Mouse (Mus musculus): ENCODE data around the gene Srsf6.
"Not testable (repeated sequence)": the region's sequence is repeated elsewhere in the genome, so short reads cannot be mapped to it uniquely, and the experiment has no call there.

Srsf6 gene

DNA sequence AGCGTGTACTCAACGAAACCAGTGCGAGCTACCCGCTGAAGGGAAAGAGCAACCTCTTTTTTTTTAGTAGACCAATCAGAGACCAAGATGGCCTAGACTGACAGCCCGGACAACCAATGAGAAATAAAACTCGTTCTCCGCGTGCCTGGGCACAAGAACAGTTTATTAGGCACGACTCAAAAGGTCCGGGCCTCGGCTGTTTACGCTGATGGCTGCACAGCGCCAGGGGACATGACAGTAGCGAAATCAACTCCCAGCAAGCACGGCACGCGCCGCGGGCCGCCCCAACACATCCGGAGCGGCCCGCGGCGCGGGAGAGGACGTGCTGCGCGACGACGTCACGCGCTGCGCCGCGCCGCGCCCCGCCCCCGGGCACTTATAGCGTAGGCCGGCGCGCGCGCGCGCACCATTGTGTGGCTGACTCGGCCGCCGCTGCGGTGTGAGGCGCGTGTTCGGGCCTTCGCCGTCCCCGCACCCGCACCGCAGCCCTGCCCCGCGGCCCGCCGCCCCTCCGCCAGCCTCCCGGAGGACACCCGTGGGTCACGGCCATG is at the start of gene Srsf6:
Gene Srsf6 (plus strand): TSS at position 406 of the 551 bp plus-strand sequence.
- peak; percentile 89 for DNase-seq (ENCODE audit: low read depth, low spot score)

DNA sequence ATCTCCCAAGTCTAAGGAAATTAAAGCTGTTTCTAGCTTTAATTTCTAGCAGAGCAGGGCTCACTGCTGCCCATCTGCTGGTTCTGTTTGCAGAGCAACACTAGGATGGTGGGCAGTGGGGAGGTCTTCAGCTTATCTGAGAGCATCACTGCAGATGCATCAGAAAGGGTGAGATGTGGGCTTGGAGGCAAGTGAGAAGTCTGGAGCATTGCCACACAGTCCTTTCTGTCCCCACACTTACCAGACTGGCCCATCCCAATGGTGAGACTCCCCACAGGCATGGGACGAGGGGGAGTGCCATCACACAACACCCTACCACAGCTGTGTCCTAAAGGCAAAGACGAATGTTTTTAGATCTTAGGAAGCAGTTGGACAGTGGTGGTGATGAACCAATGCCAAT is 47.2 kb upstream of the Srsf6 start:
- no peak for DNase-seq (ENCODE audit: low read depth, low spot score)

DNA sequence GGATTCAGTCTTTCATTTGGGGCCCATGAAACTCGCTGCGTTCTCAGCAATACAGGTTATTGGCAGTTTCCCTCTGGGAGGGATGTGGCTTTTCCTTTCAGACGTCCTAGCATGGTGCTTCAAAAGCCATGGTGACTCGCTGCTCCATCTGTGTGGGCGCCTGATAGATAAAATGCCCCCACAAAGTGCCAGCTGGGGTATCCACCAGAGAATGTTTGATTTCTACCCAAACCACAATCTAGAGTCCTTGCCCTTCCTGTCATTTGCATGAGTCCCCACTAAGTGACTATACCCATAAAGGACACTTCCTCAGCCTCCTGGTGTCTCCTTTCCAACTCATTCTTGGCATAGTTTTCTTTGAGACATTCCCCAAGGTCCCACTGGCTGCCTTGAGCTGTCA is 44.2 kb upstream of the Srsf6 start:
- DNase-seq (ENCODE audit: low read depth, low spot score) = no peak

DNA sequence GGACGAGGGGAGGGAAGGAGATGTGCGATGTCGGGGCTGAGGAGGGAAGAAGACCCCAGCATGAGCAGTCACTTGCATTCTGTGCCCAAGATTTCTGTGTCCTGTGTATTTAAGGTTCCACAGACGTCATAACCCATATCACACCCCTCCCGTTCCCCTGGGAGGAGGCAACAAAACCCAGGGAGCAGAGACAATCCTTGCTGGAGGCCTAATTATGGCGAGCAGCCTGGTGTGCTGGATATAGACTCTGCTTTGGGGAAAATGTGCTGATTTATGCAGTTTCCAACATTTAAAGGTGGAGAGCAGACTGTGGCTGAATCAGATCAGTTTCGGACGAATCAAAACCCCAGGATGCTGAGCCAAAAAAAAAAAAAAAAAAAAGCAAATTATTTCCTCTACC is 42.7 kb upstream of the Srsf6 start:
- no peak for DNase-seq (ENCODE audit: low read depth, low spot score)

DNA sequence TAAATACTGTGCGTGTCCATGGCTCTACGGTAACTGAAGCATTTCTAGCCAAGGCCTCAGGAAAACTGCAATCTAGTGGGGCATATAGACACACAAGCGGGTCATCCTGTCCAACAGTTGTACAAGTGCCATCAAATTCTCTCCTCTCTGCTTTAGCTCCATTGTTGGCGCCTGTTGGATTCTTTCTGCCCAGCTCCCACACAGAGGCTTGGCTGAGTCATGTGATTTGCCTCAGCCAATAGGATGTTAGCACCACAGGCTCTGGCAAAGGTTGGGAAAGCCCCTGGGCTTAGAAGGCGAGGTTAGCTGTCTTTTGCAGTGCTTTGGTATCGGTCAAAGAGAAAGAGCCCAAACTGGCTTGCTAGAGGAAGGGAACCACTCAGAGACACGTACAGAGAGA is 42.1 kb upstream of the Srsf6 start:
- DNase-seq (ENCODE audit: low read depth, low spot score) = no peak

DNA sequence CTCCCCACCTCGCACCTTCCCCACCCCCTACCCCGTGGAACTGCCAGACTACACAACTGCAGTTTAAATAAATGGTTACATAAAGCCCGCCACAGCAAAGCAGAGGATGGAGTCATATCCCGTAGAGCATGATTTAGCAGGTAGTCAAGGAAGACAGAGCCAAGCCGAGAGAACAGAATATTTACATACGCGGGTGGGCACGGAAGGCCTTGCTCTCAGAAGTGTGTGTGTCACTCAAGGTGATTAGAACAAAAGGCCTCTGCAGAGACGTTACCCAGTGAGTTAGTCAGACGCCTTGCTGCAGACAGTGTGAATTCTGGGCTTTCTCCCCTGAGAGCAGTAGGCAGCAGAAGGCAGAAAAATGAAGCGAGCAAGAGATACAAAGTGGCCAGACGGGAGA is 41.6 kb upstream of the Srsf6 start:
- no peak for DNase-seq (ENCODE audit: low read depth, low spot score)

- DNase-seq (ENCODE audit: low read depth, low spot score) = not testable (repeated sequence)
Measured at GRCm38 (mm10) chr2:162892979-162893378, 38.3 kb upstream of the Srsf6 start.

DNA sequence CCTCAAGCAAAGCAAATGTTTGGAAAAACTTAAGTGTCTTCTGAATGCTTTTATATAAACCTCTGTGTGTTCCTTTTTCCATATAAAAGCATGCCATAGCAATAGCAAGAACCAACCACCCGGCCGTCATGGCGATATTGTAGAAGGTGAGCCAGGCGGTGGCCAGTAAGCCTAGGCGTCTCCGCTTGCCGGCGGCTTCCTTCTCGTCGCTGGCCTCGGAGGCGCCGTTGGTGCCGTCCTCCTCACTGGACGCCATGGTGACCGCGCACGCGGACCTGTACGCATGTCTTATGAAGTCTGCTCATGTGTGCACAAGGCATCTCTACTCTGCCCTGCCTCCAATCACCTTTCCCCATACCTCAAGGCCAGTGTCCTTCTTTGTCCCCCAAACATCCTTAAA is 32.1 kb upstream of the Srsf6 start:
- DNase-seq (ENCODE audit: low read depth, low spot score) = not testable (repeated sequence)

- no peak for DNase-seq (ENCODE audit: low read depth, low spot score)
Measured at GRCm38 (mm10) chr2:162899880-162900589, 31.3 kb upstream of the Srsf6 start.

DNA sequence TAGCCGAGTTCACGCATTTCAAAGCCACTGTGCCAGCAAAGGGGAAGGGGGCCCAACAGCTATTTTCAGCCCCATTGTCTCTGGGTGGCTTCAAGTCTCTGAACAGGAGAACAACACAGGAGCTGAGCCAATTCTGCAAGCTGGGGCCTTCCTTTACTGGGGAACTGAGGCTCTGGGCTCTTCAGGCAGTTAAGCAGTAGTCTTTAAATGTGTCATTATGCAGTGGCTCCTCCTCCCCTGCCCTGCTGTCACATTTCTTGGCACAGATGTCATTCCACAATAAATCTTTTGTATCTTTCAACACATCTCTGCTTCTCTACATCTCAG is 30.8 kb upstream of the Srsf6 start:
- no peak for DNase-seq (ENCODE audit: low read depth, low spot score)

- no peak for DNase-seq (ENCODE audit: low read depth, low spot score)
Measured at GRCm38 (mm10) chr2:162905902-162906301, 25.4 kb upstream of the Srsf6 start.

DNA sequence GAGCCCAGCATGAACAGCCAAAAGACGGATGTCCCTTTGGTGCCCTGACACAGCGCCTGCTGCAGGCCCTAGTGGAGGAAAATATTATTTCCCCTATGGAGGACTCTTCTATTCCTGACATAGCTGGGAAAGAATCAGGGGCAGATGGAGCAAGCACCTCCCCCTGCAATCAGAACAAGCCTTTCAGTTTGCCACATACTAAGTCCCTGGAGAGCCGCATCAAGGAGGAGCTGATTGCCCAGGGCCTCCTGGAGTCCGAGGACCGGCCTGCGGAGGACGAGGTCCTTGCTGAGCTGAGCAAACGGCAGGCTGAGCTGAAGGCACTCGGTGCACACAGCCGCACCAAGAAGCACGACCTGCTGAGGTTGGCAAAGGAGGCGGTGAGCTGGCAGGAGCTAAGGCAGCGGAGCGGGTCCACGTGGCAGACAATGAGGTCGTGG is 23.3 kb upstream of the Srsf6 start:
- no peak for DNase-seq (ENCODE audit: low read depth, low spot score)

GRCm38 (mm10) chr2:162914040-162914439 is 17.3 kb upstream of the Srsf6 start:
- DNase-seq (ENCODE audit: low read depth, low spot score) = no peak

GRCm38 (mm10) chr2:162914519-162914918 is 16.8 kb upstream of the Srsf6 start:
- no peak for DNase-seq (ENCODE audit: low read depth, low spot score)

DNA sequence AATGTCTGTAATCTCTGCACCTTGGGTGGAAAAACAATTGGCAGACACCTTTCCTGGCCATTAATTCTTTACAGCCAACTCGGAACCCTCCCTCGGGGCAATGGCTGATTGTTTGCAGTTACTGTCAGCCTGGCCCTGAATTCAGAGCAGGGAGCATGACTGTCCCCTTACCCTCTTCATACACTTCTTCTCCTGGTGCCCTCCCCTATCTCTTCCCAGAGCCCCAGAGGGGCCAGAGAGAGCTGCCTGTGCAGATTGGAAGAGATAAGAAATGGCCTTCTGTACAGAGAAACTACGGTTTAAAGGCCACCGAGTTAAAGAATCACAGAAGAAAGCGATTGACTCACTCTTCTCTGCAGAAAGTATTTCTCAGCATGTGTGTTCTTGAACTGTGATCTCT is 11.4 kb upstream of the Srsf6 start:
- no peak for DNase-seq (ENCODE audit: low read depth, low spot score)

- DNase-seq (ENCODE audit: low read depth, low spot score) = no peak
Measured at GRCm38 (mm10) chr2:162922183-162922582, 9.1 kb upstream of the Srsf6 start.

DNA sequence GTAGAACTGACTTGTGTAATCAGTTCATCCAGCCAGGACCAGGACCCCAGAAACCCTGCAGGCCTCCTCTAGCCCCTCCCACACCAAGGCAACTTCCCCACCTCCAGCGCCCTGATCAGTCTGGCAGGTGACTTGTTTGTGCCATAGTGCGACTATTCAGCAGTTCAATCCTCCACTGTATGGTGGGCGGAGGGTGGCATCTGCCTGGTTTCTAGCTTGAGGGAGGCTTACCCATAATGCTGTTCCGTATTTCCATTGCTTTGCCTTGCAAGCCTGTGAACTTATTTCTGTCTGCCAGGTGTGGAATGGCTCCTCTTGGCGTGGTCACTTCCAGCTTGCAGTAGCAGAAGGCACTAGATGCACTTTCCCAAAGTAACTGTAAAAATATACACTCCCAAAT is 8.5 kb upstream of the Srsf6 start:
- DNase-seq (ENCODE audit: low read depth, low spot score) = no peak

GRCm38 (mm10) chr2:162924126-162924525 is 7.2 kb upstream of the Srsf6 start:
- no peak for DNase-seq (ENCODE audit: low read depth, low spot score)

GRCm38 (mm10) chr2:162927918-162928585 is 3.3 kb upstream of the Srsf6 start:
- no peak for DNase-seq (ENCODE audit: low read depth, low spot score)

- DNase-seq (ENCODE audit: low read depth, low spot score) = no peak
Measured at GRCm38 (mm10) chr2:162929704-162930103, 1.6 kb upstream of the Srsf6 start.

- DNase-seq (ENCODE audit: low read depth, low spot score) = no peak
Measured at GRCm38 (mm10) chr2:162930516-162931122, 709 bp upstream of the Srsf6 start.

All from brain, embryonic 18.5 days (tissue).